Mouse (Mus musculus): Measurements from ENCODE around the gene Gm44805.
"Not testable (repeated sequence)": the region's sequence is repeated elsewhere in the genome, so short reads cannot be mapped to it uniquely, and the experiment has no call there.

The Gm44805 gene

GRCm38 (mm10) chr7:19698907-19699826, 17.9 kb upstream of the Gm44805 start, which contains the start of gene Apoe:
TSS of gene Apoe (minus strand) at chr7:19699188.
- no peak for DNase-seq (ENCODE audit: low spot score)

GRCm38 (mm10) chr7:19697949-19698906, 17.0 kb upstream of the Gm44805 start:
- DNase-seq (ENCODE audit: low spot score): no peak

DNA sequence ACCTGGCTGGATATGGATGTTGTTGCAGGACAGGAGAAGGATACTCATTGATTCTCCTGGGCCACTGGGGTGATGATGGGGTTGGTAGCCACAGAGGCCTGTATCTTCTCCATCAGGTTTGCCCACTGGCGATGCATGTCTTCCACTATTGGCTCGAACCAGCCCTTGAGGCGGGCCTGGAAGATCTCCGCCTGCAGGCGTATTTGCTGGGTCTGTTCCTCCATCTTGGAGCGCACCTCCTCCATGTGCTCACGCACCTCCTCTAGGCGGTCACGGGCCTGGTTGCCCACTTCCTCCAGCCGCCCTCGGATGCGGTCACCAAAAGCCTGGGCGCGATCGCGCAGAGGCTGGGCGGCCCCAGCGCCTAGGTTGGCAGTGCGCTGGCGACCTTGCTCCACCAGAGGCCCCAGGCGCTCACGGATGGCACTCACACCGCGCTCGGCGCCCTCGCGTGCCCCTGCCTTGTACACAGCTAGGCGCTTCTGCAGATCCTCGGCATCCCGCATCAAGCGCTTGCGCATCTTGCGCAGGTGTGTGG, 15.2 kb upstream of the Gm44805 start:
- DNase-seq (ENCODE audit: low spot score): no peak

DNA sequence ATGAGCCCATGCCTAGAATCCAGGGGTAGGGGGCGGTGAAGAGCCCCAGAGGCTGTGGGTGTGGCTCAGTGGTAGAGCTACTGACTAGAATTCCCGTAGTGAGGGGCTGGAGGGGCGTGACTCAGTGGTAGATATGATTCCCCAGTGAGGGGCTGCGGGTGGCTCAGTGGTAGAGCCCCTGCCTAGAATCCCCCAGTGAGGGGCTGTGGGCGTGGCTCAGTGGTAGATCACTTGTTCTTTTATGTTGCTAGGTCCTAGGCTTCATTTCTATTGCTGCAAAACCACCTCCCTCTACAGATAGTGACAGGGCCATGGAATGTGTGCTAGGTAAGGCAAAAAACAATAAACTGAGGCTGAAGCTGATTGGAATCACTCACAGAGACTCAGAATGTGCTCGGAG, 14.7 kb upstream of the Gm44805 start:
- no peak for DNase-seq (ENCODE audit: low spot score)

- DNase-seq (ENCODE audit: low spot score): no peak
Measured at GRCm38 (mm10) chr7:19695213-19695594, 14.0 kb upstream of the Gm44805 start.

GRCm38 (mm10) chr7:19694336-19695212, 13.4 kb upstream of the Gm44805 start:
- DNase-seq (ENCODE audit: low spot score): no peak

GRCm38 (mm10) chr7:19693421-19693820, 12.2 kb upstream of the Gm44805 start:
- DNase-seq (ENCODE audit: low spot score): no peak

DNA sequence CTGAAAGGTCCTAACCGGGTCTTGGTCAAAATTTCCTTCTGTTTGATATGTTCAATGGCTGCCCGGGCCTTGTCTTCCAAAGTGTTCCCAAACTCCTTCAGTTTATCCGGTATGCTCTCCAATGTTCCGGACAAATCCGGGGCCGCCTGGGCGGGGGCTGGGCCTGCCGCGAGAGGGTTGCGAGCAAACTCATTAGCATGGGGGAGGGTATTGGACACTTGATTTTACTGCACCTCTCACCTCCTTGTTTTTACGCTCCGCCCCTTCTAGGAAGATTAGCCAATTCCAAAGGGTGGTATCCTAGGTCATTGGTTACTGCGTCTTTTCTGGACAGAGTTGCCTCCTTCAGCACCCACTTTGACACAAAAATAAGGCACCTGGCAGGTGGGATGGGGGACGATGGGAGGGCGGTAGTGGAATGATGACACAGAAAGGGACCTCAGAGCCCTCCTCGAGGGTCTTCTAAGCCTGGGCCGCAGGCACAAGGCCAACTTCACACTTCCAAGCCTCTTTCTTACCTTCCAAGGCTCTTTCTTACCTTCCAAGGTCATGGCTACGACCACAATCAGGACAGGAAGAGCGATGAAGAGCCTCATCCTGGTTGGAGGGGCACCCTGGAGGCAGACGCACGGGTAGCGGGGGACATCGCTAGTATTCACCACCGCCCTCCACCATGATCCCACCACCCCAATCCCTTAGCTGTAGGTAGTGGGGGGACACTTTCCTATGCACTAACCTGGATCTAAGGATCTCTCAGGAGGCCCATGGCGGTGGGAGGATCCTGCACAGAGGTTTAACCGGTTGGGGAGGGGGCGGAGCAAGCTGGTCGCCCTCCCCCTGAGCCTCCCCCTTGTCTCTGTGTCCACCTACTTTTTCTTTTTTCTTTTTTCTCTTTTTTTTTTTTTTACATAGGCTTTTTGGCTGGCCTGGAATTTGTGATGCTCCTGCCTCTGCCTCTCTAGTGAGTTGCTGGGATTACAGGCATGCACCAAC, 10.9 kb upstream of the Gm44805 start, which contains the start of gene Apoc1:
Gene Apoc1, minus strand, starts transcription at position 788 of the 993 bp plus-strand sequence.
- DNase-seq (ENCODE audit: low spot score): no peak

- DNase-seq (ENCODE audit: low spot score): no peak
Measured at GRCm38 (mm10) chr7:19691434-19691833, 10.2 kb upstream of the Gm44805 start.

GRCm38 (mm10) chr7:19690845-19691244, 9.6 kb upstream of the Gm44805 start:
- DNase-seq (ENCODE audit: low spot score): no peak

GRCm38 (mm10) chr7:19688611-19689010, 7.4 kb upstream of the Gm44805 start:
- DNase-seq (ENCODE audit: low spot score): no peak

GRCm38 (mm10) chr7:19688101-19688500, 6.9 kb upstream of the Gm44805 start:
- no peak for DNase-seq (ENCODE audit: low spot score)

DNA sequence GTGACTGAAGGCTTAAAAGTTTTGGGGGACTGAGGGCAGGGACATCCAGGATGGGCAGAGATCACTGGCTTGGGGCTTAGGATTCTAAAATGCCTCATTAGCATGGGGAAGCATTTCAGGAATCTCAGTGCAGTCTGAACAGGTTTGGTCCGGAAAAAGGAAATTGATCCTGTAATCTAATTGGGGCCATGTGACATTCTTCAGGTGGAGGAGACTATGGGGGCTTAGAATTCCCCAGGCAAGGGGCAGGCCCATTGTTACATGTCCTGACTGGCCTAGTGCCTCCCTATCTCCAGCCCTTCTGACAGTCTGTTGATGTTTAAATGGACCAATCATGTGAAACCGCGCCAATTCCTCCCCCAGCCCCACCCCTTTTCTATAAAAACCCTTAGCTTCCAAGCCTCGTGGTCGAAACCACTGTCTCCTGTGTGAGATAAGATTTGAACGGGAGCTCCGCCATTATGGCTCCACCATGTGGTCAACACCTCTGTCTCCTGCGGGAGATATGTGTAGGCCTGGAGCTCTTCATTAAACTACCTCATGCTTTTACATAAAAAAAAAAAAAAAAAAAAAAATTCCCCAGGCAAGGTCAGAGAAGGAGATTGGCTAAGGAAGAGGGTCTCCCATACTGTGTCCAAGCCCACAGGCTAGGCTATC, 5.8 kb upstream of the Gm44805 start:
- not testable (repeated sequence) for DNase-seq (ENCODE audit: low spot score)

DNA sequence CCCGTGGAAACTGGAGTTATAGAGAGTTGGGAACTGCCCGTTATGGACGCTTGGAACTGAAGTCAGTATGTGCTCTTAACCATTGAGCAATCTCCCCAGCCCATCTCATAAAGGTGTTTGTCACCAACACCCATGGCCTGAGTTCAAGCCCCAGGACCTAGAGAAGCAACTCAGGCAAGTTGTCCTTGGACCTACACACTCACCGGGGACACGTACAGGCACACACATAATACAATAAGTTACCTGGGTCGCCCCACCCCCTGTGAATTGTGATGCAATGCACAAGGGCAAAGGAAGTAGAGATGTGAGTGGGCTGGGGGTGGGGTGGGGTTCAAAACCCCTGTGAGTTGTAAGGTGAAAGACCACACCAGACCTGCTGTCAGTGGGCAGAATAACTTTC, 5.3 kb upstream of the Gm44805 start:
- DNase-seq (ENCODE audit: low spot score): no peak

DNA sequence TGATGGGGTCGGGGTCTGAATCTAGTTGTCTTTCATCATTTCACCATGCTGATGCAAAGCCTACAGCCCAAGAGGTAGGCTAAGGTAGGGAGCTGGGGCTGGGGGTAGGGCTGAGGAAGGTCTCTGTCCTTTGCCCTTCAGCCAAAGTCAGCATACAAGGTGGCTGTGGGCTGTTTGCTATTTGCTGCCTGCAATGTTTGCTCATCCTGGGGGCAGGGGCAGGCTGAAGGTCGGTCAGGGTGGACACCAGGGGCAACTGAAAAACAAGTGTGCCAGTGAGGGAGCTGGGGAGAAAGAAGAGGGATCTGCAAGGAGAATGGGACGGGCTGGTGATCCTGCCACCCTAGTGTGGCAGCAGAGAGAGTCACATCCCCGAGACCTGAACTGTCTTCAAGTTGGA, 4.2 kb upstream of the Gm44805 start:
- no peak for DNase-seq (ENCODE audit: low spot score)

DNA sequence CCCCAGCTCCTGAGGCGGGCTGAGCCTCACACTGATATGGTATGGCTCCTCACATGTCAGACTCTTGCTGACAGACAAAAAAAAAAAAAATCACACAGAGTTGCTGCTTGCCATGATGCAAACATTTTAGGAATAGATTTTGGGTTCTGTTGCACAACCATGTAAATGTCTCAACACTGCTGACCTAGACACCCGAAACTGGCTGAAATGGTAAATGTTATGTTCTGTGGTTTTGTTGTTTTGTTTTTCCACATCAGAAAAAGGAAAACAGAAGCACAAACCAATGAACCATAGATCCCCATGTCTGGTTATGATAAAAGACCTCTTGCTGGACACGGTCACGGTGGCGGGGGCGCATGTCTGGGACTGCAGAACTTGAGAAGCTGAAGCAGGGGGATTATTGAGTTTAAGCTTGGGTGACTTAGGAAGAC, 2.6 kb upstream of the Gm44805 start:
- DNase-seq (ENCODE audit: low spot score): no peak

GRCm38 (mm10) chr7:19682979-19683378, 1.8 kb upstream of the Gm44805 start:
- no peak for DNase-seq (ENCODE audit: low spot score)

DNA sequence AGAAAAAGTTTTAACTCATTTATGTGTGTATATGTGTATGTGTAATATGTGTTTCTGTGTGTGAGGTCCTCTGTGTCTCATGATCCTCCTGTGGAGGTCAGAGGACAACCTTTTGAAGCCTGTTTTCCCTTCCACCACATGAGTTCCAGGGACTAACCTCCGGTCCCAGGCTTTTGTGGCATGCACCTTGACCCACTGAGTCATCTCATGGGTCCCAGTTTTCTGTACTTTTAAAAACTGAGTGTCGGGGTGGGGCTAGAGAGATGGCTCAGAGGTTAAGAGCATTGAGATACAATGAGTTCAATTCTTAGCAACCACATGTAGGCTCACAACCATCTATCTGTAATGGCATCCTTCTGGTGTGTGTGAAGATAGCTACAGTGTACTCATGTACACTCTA, 521 bp downstream of the Gm44805 start:
- no peak for DNase-seq (ENCODE audit: low spot score)

DNA sequence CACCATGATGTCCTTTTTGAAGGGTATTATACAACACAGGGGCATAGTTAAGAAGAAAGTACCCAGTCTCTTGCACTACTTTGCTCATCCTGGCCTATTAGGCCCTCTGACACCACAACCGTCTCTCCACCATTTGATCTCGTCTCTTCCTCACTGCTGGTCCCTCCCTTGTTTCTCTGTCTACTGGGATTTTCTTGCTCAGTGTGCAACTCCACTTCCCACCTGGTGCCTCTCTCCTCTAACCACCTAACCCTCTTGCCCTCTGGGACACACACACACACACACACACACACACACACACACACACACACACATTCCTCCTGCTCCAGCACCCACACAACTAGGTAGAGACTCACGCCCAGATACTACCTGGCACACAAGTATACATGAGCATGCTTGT, 2.3 kb downstream of the Gm44805 start:
- no peak for DNase-seq (ENCODE audit: low spot score)

DNA sequence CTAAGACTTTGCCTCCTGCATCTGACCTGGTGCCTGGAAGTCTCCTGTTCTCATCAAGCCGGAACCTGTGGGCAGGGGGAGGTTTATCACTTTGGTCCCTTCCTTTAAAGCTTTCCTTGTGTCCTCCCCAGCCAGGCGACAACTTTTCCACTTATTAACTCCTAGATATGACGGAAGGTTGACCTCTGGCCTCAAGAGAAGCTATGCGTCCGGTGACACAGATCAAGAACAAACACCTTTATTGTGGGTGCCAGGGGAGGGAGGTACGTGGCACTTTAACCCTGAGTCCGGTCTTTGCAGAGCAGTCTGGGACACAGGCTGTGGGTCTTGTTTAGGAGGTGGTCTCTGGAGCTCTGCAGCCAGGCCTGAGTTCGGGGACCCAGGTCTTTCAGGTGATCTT, 3.4 kb downstream of the Gm44805 start, which contains the start of gene Apoc2:
Gene Apoc2, minus strand, starts transcription at position 70 of the 400 bp plus-strand sequence.
- DNase-seq (ENCODE audit: low spot score): no peak
